Comparison of ENCODE assay signal across 10 mouse cellular contexts in the genomic region with DNA sequence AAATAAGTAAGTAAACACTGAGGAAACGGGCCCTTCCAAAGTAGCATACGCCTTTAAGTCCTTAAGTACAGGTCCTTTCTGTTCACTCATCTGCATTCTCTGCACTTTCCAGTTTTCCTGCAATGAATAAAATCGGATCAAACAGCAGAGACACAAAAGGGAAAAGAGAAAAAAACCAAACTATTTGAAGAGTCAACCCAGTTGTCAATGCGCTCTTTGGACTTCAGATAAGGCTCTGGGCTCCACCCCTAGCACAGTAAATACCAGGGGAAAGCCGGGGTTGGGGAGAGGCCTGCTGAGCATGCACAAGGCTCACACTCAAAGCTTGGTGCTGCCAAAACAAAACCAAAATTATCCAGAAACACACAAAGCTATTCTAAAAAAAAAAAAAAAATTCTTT. TPM values are rescaled to one million over a fixed set of nuclear protein-coding genes. Genes with fewer than 3 reads are reported as not detected.
DNase-seq lines count a peak whose midpoint lies in the region; ATAC-seq lines count a peak whose summit lies in the region.
"Had no signal": no experiment of that assay in that cellular context is flagged by ENCODE, and none has a peak within 500 bp of the region (broad histone marks: within the 10 kb centered on the region; RNA-seq: fewer than 3 reads in every experiment).

No protein-coding gene starts in this region.

- DNase-seq in neural tube, embryonic 10.5 days (ENCODE audit: extremely low spot score, low spot score), result no peak
- no peak for DNase-seq in lung, postnatal 10 days
- DNase-seq in spleen, postnatal 4 days (ENCODE audit: low spot score in 2 of 2), result no peak

- H3K4me3 ChIP-seq in neural tube, embryonic 13.5 days, result no peak overlapping the region
- no peak overlapping the region for H3K4me3 ChIP-seq in hindbrain, embryonic 12.5 days
- no peak overlapping the region for H3K4me3 ChIP-seq in liver, embryonic 15.5 days (replicated peaks)
- H3K4me3 ChIP-seq: megakaryocyte, embryonic 14.5 days had no signal

- 0 out of 2 replicates have a peak, but pooled peaks cover 10% of the 10 kb centered on the region for H3K36me3 ChIP-seq in neural tube, embryonic 13.5 days
- 0 out of 2 replicates have a peak, but pooled peaks cover 4% of the 10 kb centered on the region for H3K36me3 ChIP-seq in hindbrain, embryonic 12.5 days
- H3K36me3 ChIP-seq in liver, embryonic 15.5 days (replicated peaks), result peaks cover 15% of the 10 kb centered on the region

- peaks cover 19% of the 10 kb centered on the region for H3K4me1 ChIP-seq in neural tube, embryonic 13.5 days (replicated peaks)
- H3K4me1 ChIP-seq in hindbrain, embryonic 12.5 days, result peaks cover 9% of the 10 kb centered on the region
- peaks cover 37% of the 10 kb centered on the region for H3K4me1 ChIP-seq in liver, embryonic 15.5 days (replicated peaks)

- no peaks in the 10 kb centered on the region for H3K27me3 ChIP-seq in neural tube, embryonic 13.5 days
- H3K27me3 ChIP-seq in hindbrain, embryonic 12.5 days, result no peaks in the 10 kb centered on the region
- H3K27me3 ChIP-seq in liver, embryonic 15.5 days, result no peaks in the 10 kb centered on the region
- H3K27me3 ChIP-seq: megakaryocyte, embryonic 14.5 days had no signal

- peak overlapping the region; percentile 92 for H3K27ac ChIP-seq in neural tube, embryonic 13.5 days (replicated peaks)
- peak overlapping the region; percentile 87 for H3K27ac ChIP-seq in hindbrain, embryonic 12.5 days
- peak overlapping the region; percentile 66 for H3K27ac ChIP-seq in liver, embryonic 15.5 days (replicated peaks)

- no peak overlapping the region for H3K9ac ChIP-seq in neural tube, embryonic 13.5 days
- H3K9ac ChIP-seq in hindbrain, embryonic 12.5 days, result no peak overlapping the region
- no peak overlapping the region for H3K9ac ChIP-seq in liver, embryonic 15.5 days

- H3K4me2 ChIP-seq in neural tube, embryonic 13.5 days, result no peak overlapping the region
- H3K4me2 ChIP-seq in hindbrain, embryonic 12.5 days (replicated peaks), result no peak overlapping the region
- H3K4me2 ChIP-seq in liver, embryonic 15.5 days, result peak overlapping the region; percentile 34

- WGBS in neural tube, embryonic 13.5 days, result 62% methylated on average over 5 of the region's 5 CpGs
- WGBS in hindbrain, embryonic 12.5 days, result 69% methylated on average over 5 of the region's 5 CpGs
- 41% methylated on average over 5 of the region's 5 CpGs for WGBS in liver, embryonic 15.5 days (ENCODE audit: insufficient replicate concordance)

- no peaks in the 10 kb centered on the region for H3K9me3 ChIP-seq in neural tube, embryonic 13.5 days
- H3K9me3 ChIP-seq in hindbrain, embryonic 12.5 days (replicated peaks), result no peaks in the 10 kb centered on the region
- no peaks in the 10 kb centered on the region for H3K9me3 ChIP-seq in liver, embryonic 15.5 days (replicated peaks)
- H3K9me3 ChIP-seq: G1E; megakaryocyte, embryonic 14.5 days had no signal

- ATAC-seq in neural tube, embryonic 13.5 days (ENCODE audit: low read depth), result no peak
- ATAC-seq in hindbrain, embryonic 12.5 days (ENCODE audit: low FRiP score), result no peak
- ATAC-seq in liver, embryonic 15.5 days (ENCODE audit: insufficient read depth), result peak; percentile 41; the same call in 1 of the 2 replicates
- ATAC-seq in frontal cortex, adult (ENCODE audit: low TSS enrichment), result no peak
- ATAC-seq in granulocyte monocyte progenitor cell, adult 5-6 weeks (replicated peaks; ENCODE audit: poor library complexity, severe bottlenecking), result no peak

RNA-seq across cellular contexts. Expression of a gene that starts 18.1 kb away (rescaled TPM):
- polyA plus RNA-seq in neural tube, embryonic 13.5 days (2015; fragmentation: Nextera tagmentation; extraction: Ambion mirVana), result 17.7 and 18.4 TPM in 2 replicates
- polyA plus RNA-seq in hindbrain, embryonic 12.5 days (2016; fragmentation: Nextera tagmentation; extraction: Ambion mirVana), result 13.4 and 15.6 TPM in 2 replicates
- polyA plus RNA-seq in liver, embryonic 15.5 days (2015; fragmentation: Nextera tagmentation; extraction: Ambion mirVana), result 11.5 and 12.3 TPM in 2 replicates
- total RNA-seq in granulocyte monocyte progenitor cell, adult 5-6 weeks (2014; fragmentation: Nextera tagmentation), result 5.4 and 14.1 TPM in 2 replicates
- 20.0 and 21.1 TPM in 2 replicates for total RNA-seq in granulocyte monocyte progenitor cell, adult 5-6 weeks (2017)

RNA-seq across cellular contexts. Expression of a gene that starts 40.2 kb away (rescaled TPM):
- polyA plus RNA-seq in neural tube, embryonic 13.5 days (2015; fragmentation: Nextera tagmentation; extraction: Ambion mirVana), result 2.5 and 2.6 TPM in 2 replicates
- polyA plus RNA-seq in hindbrain, embryonic 12.5 days (2016; fragmentation: Nextera tagmentation; extraction: Ambion mirVana), result 5.0 and 8.2 TPM in 2 replicates
- polyA plus RNA-seq in liver, embryonic 15.5 days (2015; fragmentation: Nextera tagmentation; extraction: Ambion mirVana), result 2.9 and 3.8 TPM in 2 replicates
- not detected in 2 replicates for total RNA-seq in granulocyte monocyte progenitor cell, adult 5-6 weeks (2014; fragmentation: Nextera tagmentation)
- not detected in 2 replicates for total RNA-seq in granulocyte monocyte progenitor cell, adult 5-6 weeks (2017)
- polyA plus RNA-seq: G1E had no signal

RNA-seq across cellular contexts. Expression of a gene that starts 52.3 kb away (rescaled TPM):
- polyA plus RNA-seq in neural tube, embryonic 13.5 days (2015; fragmentation: Nextera tagmentation; extraction: Ambion mirVana), result 245 and 256 TPM in 2 replicates
- polyA plus RNA-seq in hindbrain, embryonic 12.5 days (2016; fragmentation: Nextera tagmentation; extraction: Ambion mirVana), result 194 and 218 TPM in 2 replicates
- 39.1 TPM in 2 replicates for polyA plus RNA-seq in liver, embryonic 15.5 days (2015; fragmentation: Nextera tagmentation; extraction: Ambion mirVana)
- total RNA-seq in granulocyte monocyte progenitor cell, adult 5-6 weeks (2014; fragmentation: Nextera tagmentation), result 55.9 and 62.1 TPM in 2 replicates
- 43.0 and 56.3 TPM in 2 replicates for total RNA-seq in granulocyte monocyte progenitor cell, adult 5-6 weeks (2017)

RNA-seq across cellular contexts. Expression of a gene that starts 53.2 kb away (rescaled TPM):
- 79.0 and 85.6 TPM in 2 replicates for polyA plus RNA-seq in neural tube, embryonic 13.5 days (2015; fragmentation: Nextera tagmentation; extraction: Ambion mirVana)
- polyA plus RNA-seq in hindbrain, embryonic 12.5 days (2016; fragmentation: Nextera tagmentation; extraction: Ambion mirVana), result 62.3 and 64.6 TPM in 2 replicates
- polyA plus RNA-seq in liver, embryonic 15.5 days (2015; fragmentation: Nextera tagmentation; extraction: Ambion mirVana), result 34.0 and 41.3 TPM in 2 replicates
- total RNA-seq in granulocyte monocyte progenitor cell, adult 5-6 weeks (2014; fragmentation: Nextera tagmentation), result 67.1 TPM in 2 replicates
- 88.1 and 99.5 TPM in 2 replicates for total RNA-seq in granulocyte monocyte progenitor cell, adult 5-6 weeks (2017)
